Comparison of ENCODE assay signal across 22 mouse cellular contexts in genomic region chr8:119646846-119647245, GRCm38 (mm10). TPM values are rescaled to one million over a fixed set of nuclear protein-coding genes. Genes with fewer than 3 reads are reported as not detected.
"Had no signal": no experiment of that assay in that cellular context is flagged by ENCODE, and none has a peak within 500 bp of the region (broad histone marks: within the 10 kb centered on the region; RNA-seq: fewer than 3 reads in every experiment).

No protein-coding gene starts in this region.

- H3K4me2 ChIP-seq: lung, embryonic 14.5 days; midbrain, embryonic 11.5 days; midbrain, embryonic 13.5 days; midbrain, embryonic 15.5 days; neural tube, embryonic 12.5 days; stomach, embryonic 15.5 days had no signal

- H3K4me3 ChIP-seq: midbrain, embryonic 13.5 days; midbrain, embryonic 15.5 days; neural tube, embryonic 12.5 days; stomach, embryonic 15.5 days had no signal

- H3K36me3 ChIP-seq: midbrain, embryonic 13.5 days; midbrain, embryonic 15.5 days; neural tube, embryonic 12.5 days; stomach, embryonic 15.5 days had no signal

- H3K27ac ChIP-seq: liver, embryonic 14.5 days; midbrain, embryonic 13.5 days; midbrain, embryonic 15.5 days; neural tube, embryonic 12.5 days; stomach, embryonic 15.5 days had no signal

- ATAC-seq: midbrain, embryonic 13.5 days; midbrain, embryonic 15.5 days had no signal

- DNase-seq: lung, adult 18-20 months; lung, embryonic 14.5 days; lung, postnatal 10 days; lung, postnatal 4 days; right cerebral cortex, postnatal 14 days; thymus, adult 18-20 months; thymus, postnatal 14 days; thymus, postnatal 36 days had no signal

- H3K9me3 ChIP-seq: midbrain, embryonic 13.5 days; midbrain, embryonic 15.5 days; neural tube, embryonic 12.5 days; stomach, embryonic 15.5 days had no signal

- H3K9ac ChIP-seq: liver, embryonic 14.5 days; lung, embryonic 14.5 days; midbrain, embryonic 13.5 days; midbrain, embryonic 15.5 days; neural tube, embryonic 12.5 days; stomach, embryonic 15.5 days had no signal

- H3K27me3 ChIP-seq: midbrain, embryonic 13.5 days; midbrain, embryonic 15.5 days; neural tube, embryonic 12.5 days; stomach, embryonic 15.5 days had no signal

RNA-seq across cellular contexts. Expression of gene Kcng4, which starts 11.4 kb away (rescaled TPM):
- total RNA-seq: megakaryocyte, adult 5-6 weeks; monocyte, adult 5-6 weeks; neutrophil, adult 5-6 weeks had no signal
- polyA plus RNA-seq: liver, embryonic 14.5 days; liver, embryonic 16.5 days; lung, embryonic 14.5 days had no signal

RNA-seq across cellular contexts. Expression of gene Wfdc1, which starts 19.3 kb away (rescaled TPM):
- total RNA-seq: megakaryocyte, adult 5-6 weeks; monocyte, adult 5-6 weeks; neutrophil, adult 5-6 weeks had no signal

RNA-seq across cellular contexts. Expression of gene Adad2, which starts 34.3 kb away (rescaled TPM):
- total RNA-seq: megakaryocyte, adult 5-6 weeks; monocyte, adult 5-6 weeks; neutrophil, adult 5-6 weeks had no signal
- polyA plus RNA-seq: liver, embryonic 14.5 days; liver, embryonic 16.5 days; lung, embryonic 14.5 days; lung, embryonic 16.5 days; midbrain, embryonic 13.5 days; neural tube, embryonic 14.5 days; spleen, adult 2 months; stomach, embryonic 15.5 days; thymus, postnatal 0 days had no signal

RNA-seq across cellular contexts. Expression of gene Atp2c2, which starts 53.0 kb away (rescaled TPM):
- total RNA-seq: megakaryocyte, adult 5-6 weeks; monocyte, adult 5-6 weeks; neutrophil, adult 5-6 weeks had no signal
- polyA plus RNA-seq: midbrain, embryonic 13.5 days had no signal
